In the genomic region with DNA sequence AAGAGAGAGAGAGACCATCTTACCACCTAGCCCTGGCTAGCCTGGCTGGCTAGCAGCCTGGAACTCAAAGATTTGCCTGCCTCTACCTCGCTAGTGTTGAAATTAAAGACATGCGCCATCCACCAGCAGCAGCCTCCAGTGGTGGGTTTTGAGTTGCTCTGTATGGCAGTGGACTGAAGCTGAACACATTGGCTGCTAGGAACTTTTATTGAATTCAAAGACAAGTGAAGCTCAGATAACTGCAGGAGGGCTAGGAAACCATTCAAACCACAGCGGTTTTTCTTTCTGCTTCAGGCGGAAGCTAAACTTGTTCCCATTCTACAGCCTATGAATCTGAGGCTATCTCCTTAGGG, we compare ENCODE assay signal across 8 mouse cellular contexts. TPM values are rescaled to one million over a fixed set of nuclear protein-coding genes. Genes with fewer than 3 reads are reported as not detected.
DNase-seq lines count a peak whose midpoint lies in the region; ATAC-seq and TF ChIP-seq lines count a peak whose summit lies in the region.

No protein-coding gene starts in this region.

- H3K36me3 ChIP-seq in heart, embryonic 10.5 days, result peaks cover 13% of the 10 kb centered on the region
- peaks cover 19 to 41% of the 10 kb centered on the region in 2 experiments for H3K36me3 ChIP-seq in CH12.LX (replicated peaks in 1 of 2; ENCODE audit: control insufficient read depth in 1 of 2, insufficient read depth in 1 of 2, low read length in 1 of 2)
- H3K36me3 ChIP-seq in forebrain, embryonic 16.5 days (ENCODE audit: control insufficient read depth, insufficient read depth), result no peaks in the 10 kb centered on the region
- peaks cover 50% of the 10 kb centered on the region for H3K36me3 ChIP-seq in megakaryocyte, embryonic 14.5 days (replicated peaks; ENCODE audit: low read length)

- H3K9ac ChIP-seq in CH12.LX (ENCODE audit: insufficient read depth, low read depth), result peak overlapping the region; percentile 94
- H3K9ac ChIP-seq in forebrain, embryonic 16.5 days (replicated peaks; ENCODE audit: low read depth, low read length), result peak overlapping the region; percentile 76

- WGBS in heart, embryonic 10.5 days, result 6% methylated on average over 4 of the region's 4 CpGs
- WGBS in forebrain, embryonic 16.5 days, result 2% methylated on average over 4 of the region's 4 CpGs

- ATAC-seq in forebrain, embryonic 16.5 days, result peak; percentile 26

- H3K4me2 ChIP-seq in CH12.LX (ENCODE audit: insufficient read depth, low read depth, poor library complexity, severe bottlenecking), result peak overlapping the region; percentile 79
- H3K4me2 ChIP-seq in forebrain, embryonic 16.5 days (ENCODE audit: low read length), result peak overlapping the region; percentile 85

- H3K9me3 ChIP-seq in heart, embryonic 10.5 days, result no peaks in the 10 kb centered on the region
- H3K9me3 ChIP-seq in CH12.LX (replicated peaks; ENCODE audit: low read length), result no peaks in the 10 kb centered on the region
- H3K9me3 ChIP-seq in forebrain, embryonic 16.5 days (ENCODE audit: control insufficient read depth, low read length), result no peaks in the 10 kb centered on the region
- H3K9me3 ChIP-seq in megakaryocyte, embryonic 14.5 days, result no peaks in the 10 kb centered on the region

- H3K4me1 ChIP-seq in heart, embryonic 10.5 days, result peaks cover 46% of the 10 kb centered on the region
- H3K4me1 ChIP-seq in CH12.LX (ENCODE audit: control insufficient read depth in 1 of 2, insufficient read depth in 2 of 2), result peaks cover 7 to 70% of the 10 kb centered on the region in 2 experiments
- H3K4me1 ChIP-seq in forebrain, embryonic 16.5 days (replicated peaks; ENCODE audit: control insufficient read depth, insufficient read depth, low read length), result peaks cover 7% of the 10 kb centered on the region
- peaks cover 92% of the 10 kb centered on the region for H3K4me1 ChIP-seq in megakaryocyte, embryonic 14.5 days

- dilution Hi-C loops in CH12.LX (cut with MboI; ENCODE audit: extremely low pct_ligation_motif_present, extremely low pct_unique_long_range_greater_than_20kb, low sequenced_read_pairs), result no loop called here

- DNase-seq in heart, embryonic 10.5 days (ENCODE audit: low spot score), result no peak
- DNase-seq in heart, postnatal 36 days, result no peak
- DNase-seq in CH12.LX (ENCODE audit: extremely low read depth), result no peak
- DNase-seq in layer of hippocampus, adult 9-10 months (ENCODE audit: low spot score), result no peak
- no peak for DNase-seq in frontal cortex, postnatal 10 days (ENCODE audit: low spot score in 2 of 2)
- DNase-seq in frontal cortex, postnatal 25 days (ENCODE audit: low spot score in 2 of 2), result no peak

- TF ChIP-seq RAD21 in CH12.LX (IDR thresholded peaks at IDR 0.05; ENCODE audit: low read depth, low read length), result no peak

- intact Hi-C loops in heart, postnatal 36 days (cut with DNase I), result loop anchor here (2.0 kb wide), 1 partner anchor 43 kb away; the partner anchor contains the start of gene Atpaf1

- in situ Hi-C loops in CH12.LX (cut with MboI; ENCODE audit: low pct_ligation_motif_present, low pct_unique_long_range_greater_than_20kb, low sequenced_read_pairs), result loop anchor here (10.0 kb wide), 1 partner anchor 83 kb away; no protein-coding TSS in a partner anchor

- peak overlapping the region; percentile 90 for H3K27ac ChIP-seq in heart, embryonic 10.5 days
- no peak overlapping the region for H3K27ac ChIP-seq in CH12.LX (ENCODE audit: insufficient read depth, low read depth)
- no peak overlapping the region; the same call in 1 of the 2 replicates for H3K27ac ChIP-seq in forebrain, embryonic 16.5 days (ENCODE audit: low read length)

- peaks cover 7% of the 10 kb centered on the region; the same call in 1 of the 2 replicates for H3K79me2 ChIP-seq in CH12.LX (replicated peaks; ENCODE audit: control insufficient read depth, extremely low read depth, insufficient read depth, poor library complexity, severe bottlenecking)

- TF ChIP-seq EP300 in CH12.LX (IDR thresholded peaks at IDR 0.05; ENCODE audit: low read length), result no peak

- H3K27me3 ChIP-seq in heart, embryonic 10.5 days (ENCODE audit: insufficient read depth, poor library complexity, severe bottlenecking), result peaks cover 14% of the 10 kb centered on the region; the same call in 1 of the 2 replicates
- H3K27me3 ChIP-seq in CH12.LX (replicated peaks), result no peaks in the 10 kb centered on the region
- peaks cover 4% of the 10 kb centered on the region; the same call in 1 of the 2 replicates for H3K27me3 ChIP-seq in forebrain, embryonic 16.5 days (replicated peaks; ENCODE audit: control insufficient read depth, insufficient read depth, low read length)
- H3K27me3 ChIP-seq in megakaryocyte, embryonic 14.5 days (replicated peaks), result no peaks in the 10 kb centered on the region

- TF ChIP-seq POLR2A in CH12.LX (IDR thresholded peaks at IDR 0.05; ENCODE audit: low read depth, low read length), result no peak

- no peak for TF ChIP-seq CTCF in CH12.LX (conservative IDR thresholded peaks at IDR 0.05 in 1 of 2, IDR thresholded peaks at IDR 0.05 in 1 of 2; ENCODE audit: low read depth in 2 of 2, low read length in 2 of 2)

- peak overlapping the region; percentile 80 for H3K4me3 ChIP-seq in heart, embryonic 10.5 days
- peak overlapping the region; percentile 82 to 94 (median 91) for H3K4me3 ChIP-seq in CH12.LX (replicated peaks in 1 of 3; ENCODE audit: low read depth in 2 of 3, low read length in 2 of 3, poor library complexity in 1 of 3)
- peak overlapping the region; percentile 93 for H3K4me3 ChIP-seq in forebrain, embryonic 16.5 days (replicated peaks; ENCODE audit: low read length)
- H3K4me3 ChIP-seq in megakaryocyte, embryonic 14.5 days (replicated peaks), result peak overlapping the region; percentile 92

TF ChIP-seq in CH12.LX, 34 proteins besides CTCF, POLR2A, EP300 and RAD21:
- TF ChIP-seq MYC (IDR thresholded peaks at IDR 0.05; ENCODE audit: low read depth, low read length) (0 out of 2 replicates have a peak, but pooled peaks have one; percentile 32), NELFE (IDR thresholded peaks at IDR 0.05; ENCODE audit: low read depth, low read length) (no peak), MEF2A (IDR thresholded peaks at IDR 0.05; ENCODE audit: borderline replicate concordance, low read depth, low read length) (no peak), CHD2 (IDR thresholded peaks at IDR 0.05; ENCODE audit: low read length) (0 out of 2 replicates have a peak, but pooled peaks have one; percentile 4), ZC3H11A (IDR thresholded peaks at IDR 0.05; ENCODE audit: low read depth, low read length) (no peak), HCFC1 (IDR thresholded peaks at IDR 0.05; ENCODE audit: low read depth, low read length) (peak; percentile 9; the same call in 1 of the 2 replicates), MAFK (IDR thresholded peaks at IDR 0.05; ENCODE audit: insufficient replicate concordance, low read length) (no peak)

RNA-seq across cellular contexts. Expression of gene Mob3c, which starts 0.4 kb away (rescaled TPM):
- polyA plus RNA-seq in heart, embryonic 10.5 days (2016; fragmentation: Nextera tagmentation; extraction: Ambion mirVana), result 5.9 and 9.8 TPM in 2 replicates
- 1 to 10 TPM; 4.7 to 5.4 TPM for total RNA-seq in heart, postnatal 36 days (2021)
- total RNA-seq in CH12.LX (2012; rRNA removed), result 9.2 and 9.3 TPM in 2 replicates
- total RNA-seq in CH12.LX (2014; rRNA removed), result 7.4 and 7.8 TPM in 2 replicates
- 5.9 and 9.2 TPM in 2 replicates for polyA plus RNA-seq in CH12.LX (2012; ENCODE audit: insufficient read length, low read depth)
- 4.6 and 6.0 TPM in 2 replicates for polyA plus RNA-seq in forebrain, embryonic 16.5 days (2015; fragmentation: Nextera tagmentation; extraction: Ambion mirVana)
- 19.3 and 30.2 TPM in 2 replicates for polyA plus RNA-seq in megakaryocyte, embryonic 14.5 days (2012; ENCODE audit: insufficient read depth, low replicate concordance)

RNA-seq across cellular contexts. Expression of gene Mknk1, which starts 11.5 kb away (rescaled TPM):
- 22.7 and 23.0 TPM in 2 replicates for polyA plus RNA-seq in heart, embryonic 10.5 days (2016; fragmentation: Nextera tagmentation; extraction: Ambion mirVana)
- 10 to 100 TPM; 22.8 to 23.8 TPM for total RNA-seq in heart, postnatal 36 days (2021)
- total RNA-seq in CH12.LX (2012; rRNA removed) (34.7 and 39.0 TPM in 2 replicates), CH12.LX (2014; rRNA removed) (15.7 and 17.8 TPM in 2 replicates)
- polyA plus RNA-seq in CH12.LX (2012; ENCODE audit: insufficient read length, low read depth), result 31.5 and 38.5 TPM in 2 replicates
- 25.4 and 27.9 TPM in 2 replicates for polyA plus RNA-seq in forebrain, embryonic 16.5 days (2015; fragmentation: Nextera tagmentation; extraction: Ambion mirVana)
- 293 and 361 TPM in 2 replicates for polyA plus RNA-seq in megakaryocyte, embryonic 14.5 days (2012; ENCODE audit: insufficient read depth, low replicate concordance)

RNA-seq across cellular contexts. Expression of gene Atpaf1, which starts 42.9 kb away (rescaled TPM):
- polyA plus RNA-seq in heart, embryonic 10.5 days (2016; fragmentation: Nextera tagmentation; extraction: Ambion mirVana), result 60.0 and 67.2 TPM in 2 replicates
- total RNA-seq in heart, postnatal 36 days (2021), result 10 to 100 TPM; 82.3 to 95.1 TPM
- total RNA-seq in CH12.LX (2012; rRNA removed) (17.0 and 24.3 TPM in 2 replicates), CH12.LX (2014; rRNA removed) (36.3 and 37.5 TPM in 2 replicates)
- polyA plus RNA-seq in CH12.LX (2012; ENCODE audit: insufficient read length, low read depth), result 22.1 and 27.7 TPM in 2 replicates
- 35.1 and 36.8 TPM in 2 replicates for polyA plus RNA-seq in forebrain, embryonic 16.5 days (2015; fragmentation: Nextera tagmentation; extraction: Ambion mirVana)
- polyA plus RNA-seq in megakaryocyte, embryonic 14.5 days (2012; ENCODE audit: insufficient read depth, low replicate concordance), result 16.7 TPM in 1 of 2 replicates, not detected in the other

RNA-seq across cellular contexts. Expression of gene Tex38, which starts 46.7 kb away (rescaled TPM):
- polyA plus RNA-seq in heart, embryonic 10.5 days (2016; fragmentation: Nextera tagmentation; extraction: Ambion mirVana), result 0.55 and 0.62 TPM in 2 replicates
- total RNA-seq in heart, postnatal 36 days (2021), result under 1 TPM; 0.39 to 0.68 TPM
- 0.17 TPM in 1 of 2 replicates, not detected in the other for total RNA-seq in CH12.LX (2012; rRNA removed)
- not detected in 2 replicates for total RNA-seq in CH12.LX (2014; rRNA removed)
- 0.30 and 0.52 TPM in 2 replicates for polyA plus RNA-seq in CH12.LX (2012; ENCODE audit: insufficient read length, low read depth)
- polyA plus RNA-seq in forebrain, embryonic 16.5 days (2015; fragmentation: Nextera tagmentation; extraction: Ambion mirVana), result 0.28 TPM in 1 of 2 replicates, not detected in the other
- polyA plus RNA-seq in megakaryocyte, embryonic 14.5 days (2012; ENCODE audit: insufficient read depth, low replicate concordance), result 0.44 TPM in 1 of 2 replicates, not detected in the other

RNA-seq across cellular contexts. Expression of gene Kncn, which starts 56.7 kb away (rescaled TPM):
- polyA plus RNA-seq in heart, embryonic 10.5 days (2016; fragmentation: Nextera tagmentation; extraction: Ambion mirVana), result not detected in 2 replicates
- not detected for total RNA-seq in heart, postnatal 36 days (2021)
- not detected in 2 replicates for total RNA-seq in CH12.LX (2012; rRNA removed)
- not detected in 2 replicates for total RNA-seq in CH12.LX (2014; rRNA removed)
- polyA plus RNA-seq in CH12.LX (2012; ENCODE audit: insufficient read length, low read depth), result not detected in 2 replicates
- polyA plus RNA-seq in forebrain, embryonic 16.5 days (2015; fragmentation: Nextera tagmentation; extraction: Ambion mirVana), result 0.18 TPM in 1 of 2 replicates, not detected in the other
- 0.29 TPM in 1 of 2 replicates, not detected in the other for polyA plus RNA-seq in megakaryocyte, embryonic 14.5 days (2012; ENCODE audit: insufficient read depth, low replicate concordance)
